Mouse (Mus musculus): ENCODE measurements around the gene Syngr1. TPM values are rescaled to one million over a fixed set of nuclear protein-coding genes. Genes with fewer than 3 reads are reported as not detected.

Gene Syngr1
- total and polyA plus RNA-seq, 3 experiments, result 9.7 to 14.8 (median 11.3) TPM

- H3K9me3 ChIP-seq (replicated peaks; ENCODE audit: low read length), result no peaks in the 10 kb centered on the region
- H3K79me2 ChIP-seq (replicated peaks; ENCODE audit: control insufficient read depth, extremely low read depth, insufficient read depth, poor library complexity, severe bottlenecking), result no peaks in the 10 kb centered on the region
- H3K9ac ChIP-seq (ENCODE audit: insufficient read depth, low read depth), result no peak overlapping the region
- H3K27me3 ChIP-seq (replicated peaks), result no peaks in the 10 kb centered on the region
- H3K4me2 ChIP-seq (ENCODE audit: insufficient read depth, low read depth, poor library complexity, severe bottlenecking), result no peak overlapping the region
- H3K36me3 ChIP-seq (replicated peaks in 1 of 2; ENCODE audit: control insufficient read depth in 1 of 2, insufficient read depth in 1 of 2, low read length in 1 of 2), result peaks cover 54 to 74% of the 10 kb centered on the region in 2 experiments
- DNase-seq (ENCODE audit: extremely low read depth), result no peak
- no peaks in the 10 kb centered on the region for H3K4me1 ChIP-seq (ENCODE audit: control insufficient read depth in 1 of 2, insufficient read depth in 2 of 2)
- no peak overlapping the region for H3K4me3 ChIP-seq (replicated peaks in 1 of 3; ENCODE audit: low read depth in 2 of 3, low read length in 2 of 3, poor library complexity in 1 of 3)
- dilution Hi-C loops (cut with MboI; ENCODE audit: extremely low pct_ligation_motif_present, extremely low pct_unique_long_range_greater_than_20kb, low sequenced_read_pairs) (no loop called here), in situ Hi-C loops (cut with MboI; ENCODE audit: low pct_ligation_motif_present, low pct_unique_long_range_greater_than_20kb, low sequenced_read_pairs) (no loop called here)
- TF ChIP-seq E2F4 (IDR thresholded peaks at IDR 0.05; ENCODE audit: insufficient replicate concordance, low read depth, low read length) (no peak), CTCF (conservative IDR thresholded peaks at IDR 0.05 in 1 of 2, IDR thresholded peaks at IDR 0.05 in 1 of 2; ENCODE audit: low read depth in 2 of 2, low read length in 2 of 2) (no peak), PAX5 (IDR thresholded peaks at IDR 0.05; ENCODE audit: low read length) (no peak), MAX (IDR thresholded peaks at IDR 0.05; ENCODE audit: low read length) (no peak), MXI1 (IDR thresholded peaks at IDR 0.05; ENCODE audit: low read depth, low read length) (no peak), GABPA (IDR thresholded peaks at IDR 0.05; ENCODE audit: insufficient replicate concordance, low read depth, low read length) (no peak)
- H3K27ac ChIP-seq (ENCODE audit: insufficient read depth, low read depth), result no peak overlapping the region
Observed at GRCm38 (mm10) chr15:80160726-80161125, 69.6 kb downstream of the Syngr1 start.

- Histone ChIP-seq H3K27ac (ENCODE audit: insufficient read depth, low read depth) (no peak overlapping the region), H3K9me3 (replicated peaks; ENCODE audit: low read length) (no peaks in the 10 kb centered on the region), H3K4me2 (ENCODE audit: insufficient read depth, low read depth, poor library complexity, severe bottlenecking) (no peak overlapping the region), H3K9ac (ENCODE audit: insufficient read depth, low read depth) (no peak overlapping the region), H3K36me3 (replicated peaks in 1 of 2; ENCODE audit: control insufficient read depth in 1 of 2, insufficient read depth in 1 of 2, low read length in 1 of 2) (peaks cover 49 to 69% of the 10 kb centered on the region in 2 experiments), H3K79me2 (replicated peaks; ENCODE audit: control insufficient read depth, extremely low read depth, insufficient read depth, poor library complexity, severe bottlenecking) (no peaks in the 10 kb centered on the region), H3K27me3 (replicated peaks) (no peaks in the 10 kb centered on the region), H3K4me1 (ENCODE audit: control insufficient read depth in 1 of 2, insufficient read depth in 2 of 2) (no peaks in the 10 kb centered on the region), H3K4me3 (replicated peaks in 1 of 3; ENCODE audit: low read depth in 2 of 3, low read length in 2 of 3, poor library complexity in 1 of 3) (no peak overlapping the region)
- no peak for DNase-seq (ENCODE audit: extremely low read depth)
- dilution Hi-C loops (cut with MboI; ENCODE audit: extremely low pct_ligation_motif_present, extremely low pct_unique_long_range_greater_than_20kb, low sequenced_read_pairs), result no loop called here
- TF ChIP-seq ZNF384 (IDR thresholded peaks at IDR 0.05; ENCODE audit: low read depth, low read length) (no peak), POLR2AphosphoS2 (IDR thresholded peaks at IDR 0.05; ENCODE audit: low read depth, low read length) (no peak), MXI1 (IDR thresholded peaks at IDR 0.05; ENCODE audit: low read depth, low read length) (no peak), EP300 (IDR thresholded peaks at IDR 0.05; ENCODE audit: low read length) (no peak), MAZ (IDR thresholded peaks at IDR 0.05; ENCODE audit: low read depth, low read length) (no peak), CTCF (conservative IDR thresholded peaks at IDR 0.05 in 1 of 2, IDR thresholded peaks at IDR 0.05 in 1 of 2; ENCODE audit: low read depth in 2 of 2, low read length in 2 of 2) (no peak), KAT2A (IDR thresholded peaks at IDR 0.05; ENCODE audit: insufficient replicate concordance, low read length) (no peak), ZC3H11A (IDR thresholded peaks at IDR 0.05; ENCODE audit: low read depth, low read length) (no peak), BHLHE40 (IDR thresholded peaks at IDR 0.05; ENCODE audit: low read depth, low read length) (no peak), RAD21 (IDR thresholded peaks at IDR 0.05; ENCODE audit: low read depth, low read length) (no peak), RCOR1 (conservative IDR thresholded peaks at IDR 0.05; ENCODE audit: low read depth, low read length) (no peak), JUN (IDR thresholded peaks at IDR 0.05; ENCODE audit: insufficient read depth, low read depth, low read length) (no peak), SIN3A (IDR thresholded peaks at IDR 0.05; ENCODE audit: low read length) (no peak), E2F4 (IDR thresholded peaks at IDR 0.05; ENCODE audit: insufficient replicate concordance, low read depth, low read length) (no peak), NRF1 (IDR thresholded peaks at IDR 0.05; ENCODE audit: low read depth, low read length) (no peak), ZKSCAN1 (IDR thresholded peaks at IDR 0.05; ENCODE audit: borderline replicate concordance, low read depth, low read length) (no peak), MYC (IDR thresholded peaks at IDR 0.05; ENCODE audit: low read depth, low read length) (no peak)
- in situ Hi-C loops (cut with MboI; ENCODE audit: low pct_ligation_motif_present, low pct_unique_long_range_greater_than_20kb, low sequenced_read_pairs), result no loop called here
Observed at GRCm38 (mm10) chr15:80161199-80161598, 70.1 kb downstream of the Syngr1 start.
